Mouse (Mus musculus) midbrain, embryonic 16.5 days (tissue): ENCODE measurements around the gene Glrp1. TPM values are rescaled to one million over a fixed set of nuclear protein-coding genes. Genes with fewer than 3 reads are reported as not detected.

Source experiments
- ATAC-seq: fragments of 200-750 bp; cut with Nextera tagmentation; 2 replicates; pipeline ENCODE4 v1.8.0; 2017; ENCODE audit warnings: moderate TSS enrichment
- H3K27ac ChIP-seq: fragments of 300-500 bp; sonication (generic); 2 replicates; pipeline ENCODE4 v1.5.1; 2014; ENCODE audit warnings: mild to moderate bottlenecking, low read length, mixed read lengths
- H3K27me3 ChIP-seq: fragments of 300-500 bp; sonication (generic); 2 replicates; pipeline ENCODE4 v1.6.1; 2014; ENCODE audit warnings: low read depth, low read length, mixed read lengths; ENCODE audit not compliant: control insufficient read depth, insufficient read depth
- H3K36me3 ChIP-seq: fragments of 300-500 bp; sonication (generic); 2 replicates; pipeline ENCODE4 v1.6.1; 2014; ENCODE audit warnings: mild to moderate bottlenecking, low read length, moderate library complexity, mixed read lengths; ENCODE audit not compliant: control insufficient read depth, insufficient read depth
- H3K4me1 ChIP-seq: fragments of 300-500 bp; sonication (generic); 2 replicates; pipeline ENCODE4 v1.6.1; 2014; ENCODE audit warnings: mild to moderate bottlenecking, low read length, mixed read lengths; ENCODE audit not compliant: control insufficient read depth, insufficient read depth
- H3K4me2 ChIP-seq: fragments of 300-500 bp; sonication (generic); 2 replicates; pipeline ENCODE4 v1.6.1; 2014; ENCODE audit warnings: mild to moderate bottlenecking, low read length, mixed read lengths
- H3K4me3 ChIP-seq: fragments of 300-500 bp; sonication (generic); 2 replicates; pipeline ENCODE4 v1.5.1; 2014; ENCODE audit warnings: low read depth, mild to moderate bottlenecking, low read length, moderate library complexity, mixed read lengths
- H3K9ac ChIP-seq: fragments of 300-500 bp; sonication (generic); 2 replicates; pipeline ENCODE4 v1.6.1; 2014; ENCODE audit warnings: low read depth, low read length, mixed read lengths
- H3K9me3 ChIP-seq: fragments of 300-500 bp; sonication (generic); replicated peaks from 2 replicates; pipeline ENCODE4 v1.6.1; 2014; ENCODE audit warnings: mild to moderate bottlenecking, low read length, mixed read lengths; ENCODE audit not compliant: control insufficient read depth, poor library complexity, severe bottlenecking
- WGBS: fragments of 180-500 bp; shearing (Covaris S2); extraction: QIAGEN DNeasy Blood & Tissue Kit; methylation state at CpG from one replicate; pipeline ENCODE4 v1.1.7; 2014; 5-methylcytosine and 5-hydroxymethylcytosine counted together
- polyA plus RNA-seq: library from polyadenylated mRNA; unstranded; fragments of >200 nt; fragmentation: Nextera tagmentation; extraction: Ambion mirVana; gene quantifications from 2 replicates; pipeline ENCODE4 v1.2.1, GENCODE M21; 2015

Glrp1 gene
- not detected in 2 replicates for polyA plus RNA-seq

GRCm38 (mm10) chr1:88509789-88510188 is at the start of gene Glrp1:
TSS of gene Glrp1 (minus strand) at chr1:88510066.
- Histone ChIP-seq H3K27ac (no peak within 1 kb of the TSS), H3K9ac (no peak within 1 kb of the TSS), H3K36me3 (no peaks in the 10 kb centered on the region), H3K4me2 (no peak within 1 kb of the TSS), H3K9me3 (no peaks in the 10 kb centered on the region), H3K27me3 (no peaks in the 10 kb centered on the region), H3K4me3 (no peak within 1 kb of the TSS), H3K4me1 (peaks cover 9% of the 10 kb centered on the region)
- ATAC-seq = no peak
- WGBS = 86% methylated on average over 8 of the region's 8 CpGs

GRCm38 (mm10) chr1:88559258-88559657 is 49.4 kb upstream of the Glrp1 start:
- WGBS = 10% methylated on average over 7 of the region's 7 CpGs
- Histone ChIP-seq H3K4me3 (no peak overlapping the region), H3K27ac (no peak overlapping the region), H3K9me3 (no peaks in the 10 kb centered on the region), H3K9ac (no peak overlapping the region), H3K4me2 (no peak overlapping the region), H3K4me1 (peaks cover 11% of the 10 kb centered on the region; the same call in 1 of the 2 replicates), H3K36me3 (no peaks in the 10 kb centered on the region), H3K27me3 (no peaks in the 10 kb centered on the region)
- ATAC-seq = peak; percentile 30; the same call in 1 of the 2 replicates

- H3K36me3 ChIP-seq = no peaks in the 10 kb centered on the region
- no peaks in the 10 kb centered on the region for H3K27me3 ChIP-seq
- no peak overlapping the region for H3K9ac ChIP-seq
- ATAC-seq = no peak
- H3K4me2 ChIP-seq = no peak overlapping the region
- H3K4me3 ChIP-seq = no peak overlapping the region
- no peak overlapping the region for H3K27ac ChIP-seq
- peaks cover 16% of the 10 kb centered on the region for H3K4me1 ChIP-seq
- no peaks in the 10 kb centered on the region for H3K9me3 ChIP-seq
These were observed 48.9 kb upstream of the Glrp1 start for GRCm38 (mm10) chr1:88558793-88559192.

GRCm38 (mm10) chr1:88556401-88556800 is 46.5 kb upstream of the Glrp1 start:
- no peak for ATAC-seq
- Histone ChIP-seq H3K4me2 (no peak overlapping the region), H3K27ac (no peak overlapping the region), H3K36me3 (no peaks in the 10 kb centered on the region), H3K27me3 (no peaks in the 10 kb centered on the region), H3K9ac (no peak overlapping the region), H3K9me3 (no peaks in the 10 kb centered on the region), H3K4me1 (peaks cover 24% of the 10 kb centered on the region), H3K4me3 (no peak overlapping the region)
- WGBS = 95% methylated on average over 11 of the region's 11 CpGs

- Histone ChIP-seq H3K9me3 (no peaks in the 10 kb centered on the region), H3K36me3 (no peaks in the 10 kb centered on the region), H3K9ac (no peak overlapping the region), H3K4me3 (no peak overlapping the region), H3K4me2 (no peak overlapping the region), H3K27ac (peak overlapping the region; percentile 54; the same call in 1 of the 2 replicates), H3K4me1 (peaks cover 14% of the 10 kb centered on the region), H3K27me3 (no peaks in the 10 kb centered on the region)
- peak; percentile 54; the same call in 1 of the 2 replicates for ATAC-seq
- WGBS = 28% methylated on average over 7 of the region's 7 CpGs
These were observed 43.8 kb upstream of the Glrp1 start for GRCm38 (mm10) chr1:88553500-88554187.

- WGBS = 81% methylated on average over 1 of the region's 1 CpGs
- H3K9ac ChIP-seq = no peak overlapping the region
These were observed 39.4 kb upstream of the Glrp1 start for GRCm38 (mm10) chr1:88549263-88549662.

GRCm38 (mm10) chr1:88547172-88547571 is 37.3 kb upstream of the Glrp1 start:
- Histone ChIP-seq H3K4me1 (no peaks in the 10 kb centered on the region), H3K27me3 (no peaks in the 10 kb centered on the region), H3K4me3 (no peak overlapping the region), H3K9ac (no peak overlapping the region), H3K36me3 (no peaks in the 10 kb centered on the region), H3K9me3 (no peaks in the 10 kb centered on the region), H3K4me2 (no peak overlapping the region), H3K27ac (no peak overlapping the region)
- WGBS = 93% methylated on average over 7 of the region's 7 CpGs
- ATAC-seq = no peak

More at GRCm38 (mm10) chr1:88549263-88549662, 39.4 kb upstream of the Glrp1 start:
- no peaks in the 10 kb centered on the region for H3K9me3 ChIP-seq
- H3K27ac ChIP-seq = no peak overlapping the region
- H3K4me3 ChIP-seq = no peak overlapping the region
- H3K4me2 ChIP-seq = no peak overlapping the region
- H3K36me3 ChIP-seq = no peaks in the 10 kb centered on the region
- ATAC-seq = no peak
- no peaks in the 10 kb centered on the region for H3K27me3 ChIP-seq
- H3K4me1 ChIP-seq = peaks cover 12% of the 10 kb centered on the region

- Histone ChIP-seq H3K27me3 (no peaks in the 10 kb centered on the region), H3K9me3 (no peaks in the 10 kb centered on the region), H3K27ac (no peak overlapping the region), H3K36me3 (no peaks in the 10 kb centered on the region), H3K9ac (no peak overlapping the region), H3K4me3 (no peak overlapping the region), H3K4me1 (peaks cover 2% of the 10 kb centered on the region; the same call in 1 of the 2 replicates), H3K4me2 (no peak overlapping the region)
- no peak for ATAC-seq
- 64% methylated on average over 4 of the region's 4 CpGs for WGBS
These were observed 33.7 kb upstream of the Glrp1 start for GRCm38 (mm10) chr1:88543608-88544007.

- no peak for ATAC-seq
- WGBS = 40% methylated on average over 3 of the region's 3 CpGs
- no peak overlapping the region for H3K4me3 ChIP-seq
These were observed 30.0 kb upstream of the Glrp1 start for GRCm38 (mm10) chr1:88539823-88540222.

More at GRCm38 (mm10) chr1:88539823-88540222, 30.0 kb upstream of the Glrp1 start:
- Histone ChIP-seq H3K4me2 (no peak overlapping the region), H3K9me3 (no peaks in the 10 kb centered on the region), H3K27ac (no peak overlapping the region; the same call in 1 of the 2 replicates), H3K36me3 (no peaks in the 10 kb centered on the region), H3K9ac (no peak overlapping the region), H3K27me3 (no peaks in the 10 kb centered on the region), H3K4me1 (peaks cover 2% of the 10 kb centered on the region; the same call in 1 of the 2 replicates)
